Mouse (Mus musculus): ENCODE measurements at regions not wholly inside any gene's neighbourhood (a gene's known extent, or its start where the extent isn't known, plus 50 kb on each side); places are given as distances from the start of the nearest gene placed in this dataset.
A peak's percentile ranks its signal among the peaks of the same experiment; 100 is the strongest.

GRCm38 (mm10) chr2:171358071-171358760, 626.6 kb downstream of the Dok5 start:
- no peak for DNase-seq (ENCODE audit: low spot score in 2 of 2)

GRCm38 (mm10) chr2:171348156-171348555, 616.5 kb downstream of the Dok5 start:
- no peak for DNase-seq (ENCODE audit: low spot score in 2 of 2)

- DNase-seq (ENCODE audit: low spot score in 2 of 2), result no peak
These were observed 602.5 kb downstream of the Dok5 start for GRCm38 (mm10) chr2:171333816-171334757.

- DNase-seq (ENCODE audit: low spot score in 2 of 2), result no peak
These were observed 601.2 kb downstream of the Dok5 start for GRCm38 (mm10) chr2:171332826-171333225.

GRCm38 (mm10) chr2:171331529-171331928, 599.9 kb downstream of the Dok5 start:
- no peak for DNase-seq (ENCODE audit: low spot score in 2 of 2)

- no peak for DNase-seq (ENCODE audit: low spot score in 2 of 2)
These were observed 595.3 kb downstream of the Dok5 start for GRCm38 (mm10) chr2:171326909-171327308.

- no peak for DNase-seq (ENCODE audit: low spot score in 2 of 2)
These were observed 576.9 kb downstream of the Dok5 start for GRCm38 (mm10) chr2:171308486-171308885.

GRCm38 (mm10) chr2:171306000-171306399, 574.4 kb downstream of the Dok5 start:
- DNase-seq (ENCODE audit: low spot score in 2 of 2), result no peak

- DNase-seq (ENCODE audit: low spot score in 2 of 2), result no peak
These were observed 566.9 kb downstream of the Dok5 start for GRCm38 (mm10) chr2:171298519-171298918.

GRCm38 (mm10) chr2:171295603-171296002, 564.0 kb downstream of the Dok5 start:
- no peak for DNase-seq (ENCODE audit: low spot score in 2 of 2)

- peak in 1 of 2 experiments; percentile 32 for DNase-seq (ENCODE audit: low spot score in 2 of 2)
These were observed 561.0 kb downstream of the Dok5 start for GRCm38 (mm10) chr2:171292579-171292978.

GRCm38 (mm10) chr2:171285719-171286394, 554.2 kb downstream of the Dok5 start:
- DNase-seq (ENCODE audit: low spot score in 2 of 2), result no peak

GRCm38 (mm10) chr2:171280132-171280531, 548.5 kb downstream of the Dok5 start:
- no peak for DNase-seq (ENCODE audit: low spot score in 2 of 2)

- no peak for DNase-seq (ENCODE audit: low spot score in 2 of 2)
These were observed 547.7 kb downstream of the Dok5 start for GRCm38 (mm10) chr2:171279319-171279718.

- DNase-seq (ENCODE audit: low spot score in 2 of 2), result no peak
These were observed 521.6 kb downstream of the Dok5 start for GRCm38 (mm10) chr2:171253194-171253593.

- DNase-seq (ENCODE audit: low spot score in 2 of 2), result no peak
These were observed 513.8 kb downstream of the Dok5 start for GRCm38 (mm10) chr2:171245391-171245790.

- DNase-seq (ENCODE audit: low spot score in 2 of 2), result no peak
These were observed 510.7 kb downstream of the Dok5 start for GRCm38 (mm10) chr2:171242356-171242755.

- peak; percentile 14 to 38 for DNase-seq (ENCODE audit: low spot score in 2 of 2)
These were observed 505.8 kb downstream of the Dok5 start for GRCm38 (mm10) chr2:171237276-171237960.

- no peak for DNase-seq (ENCODE audit: low spot score in 2 of 2)
These were observed 501.2 kb downstream of the Dok5 start for GRCm38 (mm10) chr2:171232812-171233211.

GRCm38 (mm10) chr2:171231288-171232050, 499.9 kb downstream of the Dok5 start:
- DNase-seq (ENCODE audit: low spot score in 2 of 2), result no peak
